Mouse (Mus musculus) testis, adult 2 months (tissue): ENCODE measurements at regions not wholly inside any gene's neighbourhood (a gene's known extent, or its start where the extent isn't known, plus 50 kb on each side); places are given as distances from the start of the nearest gene placed in this dataset.

Experiments used
- CTCF ChIP-seq: fragments of 200-500 bp; IDR thresholded peaks from 2 replicates; pipeline ENCODE4 v1.5.1; 2012; ENCODE audit warnings: low read depth, mild to moderate bottlenecking, inconsistent platforms, low read length, moderate library complexity; ENCODE audit not compliant: control insufficient read depth, insufficient read depth, insufficient replicate concordance
- POLR2A ChIP-seq: fragments of 200-500 bp; IDR thresholded peaks from 2 replicates; pipeline ENCODE4 v1.6.1; 2012; ENCODE audit warnings: low read depth, mild to moderate bottlenecking, inconsistent platforms, low read length, moderate library complexity; ENCODE audit not compliant: control insufficient read depth

- TF ChIP-seq POLR2A (no peak), CTCF (no peak)
Measured at GRCm38 (mm10) chr1:82106756-82107155, 126.2 kb upstream of the Gm9747 start.
